Mouse (Mus musculus) heart, postnatal 4 days (tissue): ENCODE results near the gene Ano6. TPM values are rescaled to one million over a fixed set of nuclear protein-coding genes. Genes with fewer than 3 reads are reported as not detected.

Experiments
- DNase-seq: peaks from one replicate; pipeline ENCODE4 v3.0.0; 2021
- total RNA-seq, 2 experiments: library from RNA; stranded (reverse); gene quantifications; 2 replicates each; pipeline ENCODE4 v1.2.3; 2021

Ano6 gene
- total RNA-seq, 2 experiments from 2014 or later: 43.2 to 46.6 TPM

DNA sequence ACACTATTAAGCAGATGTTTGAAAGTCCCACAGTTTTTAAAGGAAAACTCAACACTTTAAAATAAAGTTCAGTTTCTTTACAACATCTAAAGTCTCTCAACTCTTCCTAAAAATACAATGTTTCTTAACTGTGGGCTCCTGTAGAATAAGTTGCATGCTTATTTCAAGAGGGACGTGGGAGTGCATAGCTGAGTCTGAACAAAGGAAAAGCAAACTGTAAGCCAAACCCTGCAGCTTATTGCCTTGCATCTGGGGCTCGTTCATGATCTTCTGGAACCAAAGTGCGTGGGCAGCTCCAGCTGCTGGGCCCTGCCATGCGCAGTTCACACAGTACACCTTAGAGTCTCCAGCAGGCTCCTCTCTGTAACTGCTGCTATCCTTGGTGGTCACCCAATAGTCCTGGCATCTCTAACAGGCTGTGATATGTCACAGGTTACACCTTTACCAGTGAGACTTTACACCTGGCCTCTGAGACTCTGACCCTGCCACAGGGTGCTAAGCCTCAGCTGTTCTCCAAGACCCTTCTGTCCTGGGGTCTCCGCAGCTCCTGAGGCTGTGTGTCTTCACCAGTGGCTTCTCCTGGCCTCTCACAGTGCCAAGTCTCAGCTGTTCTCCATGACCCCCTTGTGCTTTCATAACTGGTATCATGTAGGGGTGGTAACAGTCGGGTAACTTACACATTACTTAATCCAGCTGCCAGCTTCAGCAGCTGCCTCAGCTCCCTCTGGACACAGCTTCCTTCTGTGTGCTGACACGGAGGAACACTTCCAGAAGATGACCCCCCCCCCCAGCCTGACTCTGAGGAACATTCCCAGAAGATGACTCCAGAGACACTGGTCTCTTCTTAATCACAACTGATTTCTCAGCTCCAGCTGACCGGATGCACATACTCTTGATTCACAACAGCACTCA lies 66.3 kb downstream of the Ano6 start:
- DNase-seq: no peak

DNA sequence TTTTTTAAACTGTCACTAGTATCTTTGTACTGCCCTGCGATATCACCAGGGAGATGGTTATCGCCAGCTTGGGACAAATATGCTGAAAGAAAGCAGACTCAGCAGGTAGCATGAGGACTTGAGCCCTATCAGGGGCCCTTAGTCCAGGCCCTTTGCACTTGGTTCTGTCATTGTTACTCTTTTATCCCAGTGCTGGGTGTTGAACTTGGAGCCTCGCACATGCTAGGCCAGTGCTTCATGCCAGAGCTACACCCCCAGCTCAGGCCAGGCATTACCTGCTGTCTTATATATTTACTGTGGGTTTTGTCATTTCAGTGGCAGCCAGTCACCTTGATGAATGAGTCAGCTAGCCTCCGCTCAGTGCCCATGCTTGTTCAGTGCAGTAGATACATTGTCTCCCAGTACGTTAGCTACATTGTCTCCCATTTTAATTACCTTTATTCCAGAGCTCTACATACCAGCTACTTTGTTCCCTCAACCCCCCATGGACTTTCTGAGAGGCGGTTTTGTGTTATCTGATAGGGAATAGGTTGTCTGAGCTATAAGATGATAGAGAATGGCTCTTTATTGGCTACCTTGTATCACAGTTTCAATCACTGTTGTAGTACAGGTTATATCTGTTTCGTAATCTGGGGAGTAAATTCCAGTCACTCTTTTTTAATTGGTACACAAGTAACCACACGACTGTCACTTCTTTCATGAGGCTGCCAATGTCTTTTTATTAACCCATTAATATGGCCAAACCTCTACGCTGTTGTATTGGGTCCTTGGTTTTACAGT lies 68.4 kb downstream of the Ano6 start:
- no peak for DNase-seq

DNA sequence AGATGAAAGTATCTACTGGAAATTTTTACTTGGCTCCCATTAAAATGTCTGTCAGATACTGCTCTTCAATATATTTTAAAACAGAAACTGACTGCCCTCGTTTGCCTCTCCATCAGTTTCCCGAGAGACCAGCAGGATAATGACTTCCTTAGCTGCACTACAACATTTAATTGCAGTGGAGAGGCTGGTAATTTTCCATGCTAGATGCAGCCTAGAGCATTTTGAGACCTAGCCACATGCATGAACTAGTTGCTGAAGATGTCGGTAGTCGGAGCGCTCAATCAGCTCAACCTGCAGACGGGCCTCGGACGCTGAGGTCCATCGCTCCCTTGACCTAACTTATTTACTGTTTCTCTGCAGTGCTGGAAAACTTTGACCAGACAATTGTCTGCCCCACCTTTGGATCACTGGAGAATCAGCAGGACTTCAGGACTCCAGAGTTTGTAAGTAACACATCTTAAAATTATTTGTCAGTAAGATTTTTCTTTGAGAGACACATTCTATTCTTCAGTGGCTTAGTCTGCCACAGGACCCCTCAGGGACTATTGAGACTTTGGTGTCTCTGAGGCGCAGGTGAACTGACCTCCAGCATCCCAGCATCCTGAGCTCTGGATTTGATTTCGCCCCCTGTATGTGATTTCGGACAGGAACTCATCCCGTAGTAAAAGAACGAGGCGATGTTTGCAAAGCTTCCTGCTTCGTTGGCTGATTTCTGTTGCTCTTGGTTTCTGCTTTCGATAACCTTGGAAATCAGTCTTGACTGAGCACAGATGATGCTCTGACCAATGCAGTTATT lies 73.4 kb downstream of the Ano6 start:
- DNase-seq: no peak

DNA sequence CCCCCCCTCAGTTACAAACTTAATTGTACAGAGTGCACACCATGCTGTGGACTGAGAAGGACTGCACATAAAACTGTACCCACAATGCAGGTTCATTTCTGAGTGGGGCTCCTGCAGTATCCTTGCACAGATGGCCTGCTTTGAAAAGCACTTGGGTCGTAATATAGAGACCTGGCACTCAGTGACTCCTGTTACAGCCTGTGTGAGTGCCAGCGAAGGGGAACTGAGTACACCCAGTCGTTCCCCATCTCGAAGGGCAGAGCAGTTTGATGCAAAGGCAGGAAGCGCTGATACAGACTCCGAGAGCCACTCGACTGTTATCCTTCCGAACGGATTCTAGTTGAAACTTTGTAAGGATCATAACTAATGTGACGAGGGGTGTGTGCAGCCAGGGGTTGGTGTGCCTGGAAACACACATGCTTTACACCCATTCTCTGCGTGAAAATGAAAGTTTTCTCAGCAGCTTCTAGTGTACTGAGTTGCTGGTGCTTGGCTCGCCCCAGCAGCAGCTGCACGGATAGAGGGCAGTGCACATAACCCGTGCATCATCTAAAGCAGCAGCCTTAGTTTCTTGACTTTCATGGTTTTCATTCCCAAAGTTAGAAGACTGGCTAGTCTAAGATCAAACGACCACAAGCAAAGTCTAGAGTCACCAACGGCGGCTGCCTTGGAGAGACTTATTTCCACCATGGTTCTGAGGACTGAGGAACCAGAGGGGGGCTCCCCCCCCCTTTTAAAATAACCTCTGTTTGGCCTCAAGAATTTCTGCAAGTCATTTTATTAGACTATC lies 74.9 kb downstream of the Ano6 start:
- no peak for DNase-seq

DNA sequence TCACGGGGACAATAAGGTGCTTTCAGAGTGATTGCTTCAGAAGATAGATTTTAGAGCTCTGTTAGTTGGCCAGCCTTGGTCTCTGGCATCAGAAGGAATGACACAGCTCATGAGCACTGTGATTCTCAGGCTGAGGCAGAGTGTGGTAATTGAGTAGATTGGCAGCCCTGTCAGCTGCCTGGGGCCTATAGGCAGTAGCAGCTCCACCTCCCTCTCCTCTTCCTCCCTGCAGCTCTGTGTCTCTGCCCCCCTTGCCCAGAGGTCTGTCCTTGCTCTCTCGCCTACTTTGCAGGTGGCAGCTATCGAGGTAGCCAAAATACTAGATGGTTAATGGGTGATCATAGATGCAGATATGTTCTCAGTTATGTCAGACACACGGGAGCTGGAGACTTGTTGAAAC lies 77.5 kb downstream of the Ano6 start:
- DNase-seq: no peak

DNA sequence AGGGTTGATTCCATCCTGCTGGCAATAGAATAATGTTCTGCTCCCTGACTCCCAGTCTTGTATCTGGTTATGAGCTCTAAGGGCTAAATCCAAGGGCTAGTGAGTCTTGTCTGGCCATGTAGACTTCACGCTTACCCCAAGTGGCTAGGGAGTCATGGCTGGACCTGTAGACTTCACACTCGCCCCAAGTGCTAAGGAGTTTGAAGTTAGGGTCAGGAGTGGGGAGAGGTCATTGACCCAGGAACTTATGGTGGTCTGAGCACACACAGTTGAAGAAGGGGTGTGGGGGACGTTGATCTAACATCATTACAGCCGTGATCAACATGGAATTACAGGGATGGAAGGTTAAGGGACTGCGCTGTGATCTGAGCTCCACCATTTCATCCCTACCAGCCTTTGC lies 79.0 kb downstream of the Ano6 start:
- no peak for DNase-seq

DNA sequence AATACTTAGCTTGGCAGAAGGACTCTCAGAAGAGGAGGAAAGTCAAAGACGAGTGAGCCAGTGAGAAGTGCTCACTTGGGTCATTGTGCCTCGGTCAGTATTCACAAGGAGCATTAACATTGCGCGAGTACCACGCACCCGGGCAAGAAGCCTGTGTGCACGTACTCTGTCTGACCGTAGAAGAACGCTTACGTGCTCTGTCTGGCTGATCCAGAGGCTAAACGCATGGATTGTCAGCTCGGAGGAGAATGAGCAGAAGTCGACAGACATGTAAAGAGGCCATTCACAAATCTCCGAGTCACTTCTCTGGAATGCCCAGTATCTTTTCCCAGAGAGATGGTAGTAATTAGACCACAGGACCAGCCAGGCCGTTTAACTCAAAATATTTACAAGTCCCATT lies 81.0 kb downstream of the Ano6 start:
- no peak for DNase-seq

DNA sequence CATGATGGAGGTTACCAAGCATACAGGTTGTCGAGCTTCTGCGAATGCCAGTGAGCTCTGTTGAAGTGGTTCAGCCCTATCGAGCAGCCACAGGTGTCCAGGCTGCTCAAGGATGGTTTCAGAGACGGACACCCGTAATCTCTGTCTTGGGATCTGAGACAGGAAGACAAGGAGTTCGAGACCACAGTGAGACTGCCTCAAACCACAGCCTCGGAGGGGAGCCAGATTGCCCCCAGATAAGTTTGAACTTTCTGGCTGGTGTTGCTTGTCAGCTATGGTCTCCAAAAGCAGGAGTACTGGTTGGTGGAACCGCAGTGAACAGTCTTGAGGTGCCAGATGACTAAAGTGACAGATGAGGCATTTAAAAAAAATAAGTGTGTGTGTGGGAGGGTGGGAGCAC lies 81.8 kb downstream of the Ano6 start:
- no peak for DNase-seq

DNA sequence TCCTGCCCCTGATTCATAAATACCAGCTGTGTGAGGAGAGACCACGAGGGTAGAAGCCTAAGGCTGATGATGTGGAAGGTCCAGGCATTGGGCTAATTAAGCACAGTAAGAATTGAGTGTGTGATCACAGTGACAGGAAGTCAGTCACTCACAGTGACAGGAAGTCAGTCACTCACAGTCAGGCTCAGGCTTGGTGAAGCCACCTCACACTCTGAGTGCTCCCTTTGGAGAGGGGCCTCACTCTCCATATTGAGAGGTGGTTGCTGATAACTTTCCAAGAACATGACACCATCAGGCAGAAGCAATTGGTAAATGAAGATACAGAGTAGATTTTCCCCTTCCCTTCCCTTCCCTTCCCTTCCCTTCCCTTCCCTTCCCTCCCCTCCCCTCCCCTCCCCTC lies 82.6 kb downstream of the Ano6 start:
- no peak for DNase-seq

DNA sequence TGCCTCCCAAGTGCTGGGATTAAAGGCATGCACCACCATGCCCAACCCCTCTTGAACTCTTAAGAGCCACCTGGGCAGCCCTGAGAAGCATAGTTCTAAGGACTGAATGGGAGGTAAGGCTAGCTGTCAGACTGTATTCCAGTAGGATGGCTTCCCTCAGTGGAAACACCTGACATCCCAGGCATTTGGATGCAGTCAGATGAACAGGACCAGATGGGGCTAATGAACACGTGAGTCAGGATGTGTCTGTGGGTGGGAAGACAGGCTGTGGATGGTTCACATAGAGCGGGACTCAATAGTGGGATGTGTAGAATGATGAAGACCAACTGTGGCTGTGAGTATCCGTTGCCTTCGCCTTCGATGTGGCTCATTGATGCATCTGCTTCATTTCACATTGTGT lies 83.6 kb downstream of the Ano6 start:
- DNase-seq: no peak

DNA sequence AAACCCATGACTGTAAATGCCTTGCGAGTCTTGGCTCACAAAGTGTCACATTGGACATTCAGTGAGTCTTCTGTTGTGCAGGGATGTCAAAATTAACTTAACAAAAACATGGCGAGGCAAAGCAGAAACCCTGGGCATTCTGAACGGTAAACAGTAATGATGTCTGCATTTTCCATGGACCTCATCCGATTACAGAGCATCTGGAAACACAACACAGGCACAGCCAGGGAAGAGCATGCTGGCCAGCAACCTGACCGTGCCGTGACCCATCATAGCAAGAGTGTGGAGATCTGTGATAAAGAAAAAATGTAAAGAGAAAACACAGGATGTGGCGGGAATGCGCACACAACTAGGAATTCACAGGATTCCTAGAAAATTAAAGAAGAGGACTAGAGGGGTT lies 84.1 kb downstream of the Ano6 start:
- DNase-seq: no peak

DNA sequence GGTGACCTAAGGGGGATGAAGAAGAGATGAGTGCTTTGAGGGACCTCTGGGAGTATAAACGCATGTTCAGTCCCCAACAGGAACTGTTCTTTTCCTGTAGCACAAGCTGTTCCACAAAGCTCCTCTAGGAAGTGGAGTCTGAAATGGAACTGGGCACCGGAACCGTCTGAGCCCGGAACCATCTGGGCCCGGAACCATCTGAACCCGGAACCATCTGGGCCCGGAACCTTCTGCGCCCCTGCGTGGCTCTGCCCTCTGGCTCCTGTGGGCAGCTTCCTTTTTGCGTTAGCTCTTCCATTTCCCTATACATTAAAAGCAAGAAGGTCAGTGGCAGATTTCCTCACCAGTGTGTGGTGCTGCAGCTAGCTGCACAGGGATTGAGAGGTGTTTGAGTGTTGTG lies 85.3 kb downstream of the Ano6 start:
- DNase-seq: no peak

DNA sequence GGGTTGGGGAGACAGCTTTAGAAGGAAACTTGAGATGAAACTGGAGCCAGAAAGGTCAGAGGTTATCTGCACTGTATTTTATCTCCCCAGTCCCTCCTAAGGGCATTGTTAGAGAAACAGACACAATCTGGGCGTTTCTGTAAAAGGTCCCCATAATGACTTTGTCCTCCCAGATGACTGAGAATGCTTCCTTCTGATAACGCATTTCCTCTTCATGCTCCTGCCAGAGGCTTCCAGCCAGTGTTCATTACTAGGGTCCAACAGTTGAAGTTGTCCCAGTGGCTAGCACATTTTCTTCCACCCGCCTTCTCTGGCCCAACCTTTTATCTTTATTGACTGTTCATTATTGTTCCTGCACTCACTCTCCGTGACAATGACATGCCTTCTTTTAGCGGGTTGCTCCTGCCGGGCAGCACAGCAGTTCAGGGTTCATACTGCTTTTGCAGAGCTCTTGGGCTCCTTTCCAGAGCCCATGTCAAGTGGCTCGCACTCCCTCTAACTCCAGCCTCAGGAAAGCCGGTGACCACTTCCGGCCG lies 90.0 kb downstream of the Ano6 start:
- peak; percentile 42 for DNase-seq

DNA sequence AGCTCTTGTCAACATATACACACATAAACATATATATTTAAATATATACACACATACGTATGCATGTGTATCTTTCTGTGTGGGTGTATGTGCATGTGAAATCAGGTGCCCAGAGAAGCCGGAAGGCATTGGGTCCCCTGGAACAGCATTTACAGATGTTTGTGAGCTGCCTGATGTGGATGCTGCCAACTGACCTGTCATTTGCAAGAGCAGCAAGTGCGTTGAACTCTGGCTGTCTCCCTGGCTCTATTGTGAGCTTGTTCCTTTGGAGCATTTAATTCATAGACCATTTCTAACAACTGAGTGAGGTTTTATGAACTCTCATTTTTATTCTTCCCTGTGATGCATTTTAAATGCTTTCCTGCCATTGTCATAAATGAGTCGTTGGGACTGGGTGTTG lies 91.8 kb downstream of the Ano6 start:
- no peak for DNase-seq

DNA sequence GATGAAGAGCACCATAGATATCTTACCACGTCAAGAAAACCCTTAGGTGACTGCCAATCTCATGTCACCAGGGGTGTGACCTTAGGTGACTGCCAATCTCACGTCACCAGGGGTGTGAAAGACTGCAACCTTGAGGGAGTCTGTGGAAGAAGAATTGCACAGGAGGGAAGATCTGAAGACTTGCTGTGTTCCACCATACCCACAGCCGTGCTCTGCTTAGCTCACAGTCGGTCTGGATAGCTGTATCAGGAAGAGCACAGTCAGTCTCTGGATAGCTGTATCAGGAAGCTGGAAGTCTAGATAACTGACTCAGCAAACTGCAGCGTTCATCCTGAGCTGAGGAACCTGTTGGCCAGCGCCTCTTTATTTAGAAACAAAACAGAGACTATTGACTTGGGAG lies 92.9 kb downstream of the Ano6 start:
- DNase-seq: no peak

DNA sequence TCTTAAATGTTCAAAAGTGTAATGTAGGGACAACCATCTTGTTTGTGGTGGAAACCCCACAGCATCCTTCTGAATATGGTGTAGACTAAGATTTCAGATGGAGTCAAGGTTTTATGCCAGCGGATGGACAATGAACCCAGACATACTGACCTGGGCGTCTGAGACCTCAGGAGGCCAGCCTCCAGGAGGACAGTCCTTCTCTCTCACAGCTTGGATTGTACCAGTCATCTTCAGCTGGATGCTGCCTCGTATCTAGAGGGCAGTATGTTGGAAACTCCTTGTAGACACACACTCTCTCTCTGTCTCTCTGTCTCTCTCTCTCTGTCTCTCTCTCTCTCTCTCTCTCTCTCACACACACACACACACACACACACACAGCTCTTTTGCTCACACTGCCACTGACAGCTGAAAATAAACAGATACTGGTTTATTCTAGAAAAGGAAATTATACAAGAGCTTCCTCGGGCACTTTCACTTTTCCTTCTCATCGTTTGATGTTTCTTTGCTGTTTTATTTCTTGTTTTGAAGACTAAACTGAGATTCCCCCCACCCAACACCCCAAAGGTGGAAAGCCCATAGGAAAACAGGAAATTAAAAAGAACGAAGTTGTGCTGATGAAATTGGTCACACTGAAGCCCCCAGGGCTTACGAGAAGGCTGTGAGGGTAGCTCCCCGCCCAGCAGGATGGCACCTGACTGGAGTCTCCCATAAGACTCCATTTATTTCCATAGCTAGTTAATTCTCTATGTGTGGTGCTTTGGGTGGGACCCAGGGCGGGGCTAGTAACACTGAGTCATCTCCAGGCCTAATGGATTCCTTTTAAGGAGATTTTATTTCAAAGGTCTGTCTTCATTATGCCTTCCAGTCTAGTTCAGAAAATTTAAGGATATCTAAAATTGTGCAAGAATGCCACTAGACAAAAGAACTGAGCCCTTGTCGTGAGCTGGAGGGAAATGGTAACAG lies 94.3 kb downstream of the Ano6 start:
- no peak for DNase-seq

DNA sequence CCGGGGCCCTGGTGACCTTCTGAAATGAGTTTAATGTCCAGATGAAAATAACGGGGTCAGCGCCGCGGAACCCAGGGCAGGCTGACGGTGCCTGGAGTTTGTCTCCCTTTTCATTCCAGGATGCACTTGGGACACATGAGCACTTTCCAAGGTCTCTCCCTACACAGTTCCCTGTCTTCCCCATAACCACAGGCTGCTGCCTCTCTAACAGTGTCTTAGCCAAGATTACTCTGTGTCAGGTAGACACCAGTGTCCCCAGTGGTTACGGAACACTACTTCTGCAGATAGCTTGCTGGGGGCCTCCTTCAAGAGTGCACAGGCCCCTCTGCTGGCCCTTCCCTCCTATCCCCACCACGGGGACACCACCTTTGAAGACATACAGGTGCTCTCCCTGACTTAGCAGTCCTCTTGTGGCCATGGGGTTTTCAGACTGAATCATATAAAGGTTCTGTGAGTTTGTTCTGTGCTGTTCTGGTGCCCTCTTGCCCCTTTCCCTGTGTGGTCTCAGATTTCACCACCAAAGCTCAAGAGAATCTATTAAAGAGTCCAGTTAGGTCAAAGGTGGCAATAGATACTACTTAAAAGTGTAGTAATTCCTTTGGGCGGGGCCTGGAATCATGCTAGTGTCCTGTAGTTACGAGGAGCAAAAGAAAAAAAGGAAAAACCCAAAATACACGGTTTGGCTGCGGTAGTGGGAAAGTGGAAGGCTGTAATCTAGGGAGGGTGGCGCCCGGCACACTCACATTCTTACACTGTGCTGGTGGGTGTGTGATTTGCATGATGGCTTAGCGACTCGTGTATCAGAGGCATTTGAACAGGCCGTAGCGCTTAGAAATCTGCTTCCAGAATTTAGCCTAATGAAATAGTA lies 95.5 kb downstream of the Ano6 start:
- no peak for DNase-seq

DNA sequence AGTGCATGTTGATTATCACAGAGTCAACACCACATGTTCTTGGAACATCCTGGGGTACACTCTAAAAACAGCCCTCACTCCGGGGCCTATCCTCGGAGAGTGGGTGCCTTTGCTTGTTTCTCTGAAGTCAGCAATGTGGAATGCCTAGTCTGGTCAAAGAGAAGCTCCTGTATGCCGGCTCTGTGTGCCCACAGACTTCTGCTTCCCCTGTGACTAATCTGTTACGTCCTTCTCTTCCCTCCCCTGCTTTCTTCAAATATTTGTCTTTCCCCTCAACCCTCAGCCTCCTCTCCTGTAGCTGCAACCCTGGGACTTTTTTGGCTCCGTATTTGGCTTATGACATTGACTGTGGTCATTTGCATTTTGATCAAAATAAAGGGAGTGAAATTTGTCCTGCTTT lies 96.7 kb downstream of the Ano6 start:
- no peak for DNase-seq

DNA sequence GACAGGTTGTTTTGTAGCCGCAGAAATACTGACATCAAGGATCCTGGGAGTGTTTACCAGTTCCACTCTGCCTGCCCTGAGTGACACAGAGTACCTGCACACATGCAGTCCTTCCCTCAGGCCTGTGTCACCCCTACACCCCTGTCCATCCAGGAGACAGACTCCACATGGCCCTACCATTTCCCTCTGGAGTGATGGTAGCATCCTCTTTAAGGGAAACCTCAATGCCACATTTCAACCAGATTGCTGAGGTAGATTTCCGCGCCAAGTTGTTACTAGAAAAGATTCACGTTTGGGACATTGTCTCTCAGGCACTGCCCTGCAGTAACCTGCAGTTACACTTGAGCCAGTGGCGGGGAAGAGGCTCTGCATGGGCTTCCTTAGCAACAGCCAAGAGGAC lies 97.9 kb downstream of the Ano6 start:
- no peak for DNase-seq

DNA sequence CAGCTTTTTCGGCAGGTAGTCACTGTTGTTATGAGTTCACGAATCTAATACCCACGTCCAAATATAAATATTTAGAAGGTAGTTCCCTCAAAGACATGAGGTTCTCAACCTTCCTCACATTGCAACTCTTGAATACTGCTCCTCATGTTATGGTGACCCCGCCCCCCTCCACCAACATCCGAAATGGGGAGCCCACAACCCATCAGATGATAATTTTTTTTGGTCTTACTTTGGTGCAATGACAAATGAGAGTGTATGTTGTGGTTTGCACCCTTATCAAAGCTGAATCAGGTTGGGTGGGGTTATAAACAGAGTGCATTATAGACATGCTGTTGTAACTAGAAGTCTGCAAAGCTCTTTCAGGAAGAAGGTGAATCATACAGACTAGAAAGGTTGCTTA lies 99.7 kb downstream of the Ano6 start:
- no peak for DNase-seq
